Mouse (Mus musculus): ENCODE results near the gene Acap1.

Gene Acap1

DNA sequence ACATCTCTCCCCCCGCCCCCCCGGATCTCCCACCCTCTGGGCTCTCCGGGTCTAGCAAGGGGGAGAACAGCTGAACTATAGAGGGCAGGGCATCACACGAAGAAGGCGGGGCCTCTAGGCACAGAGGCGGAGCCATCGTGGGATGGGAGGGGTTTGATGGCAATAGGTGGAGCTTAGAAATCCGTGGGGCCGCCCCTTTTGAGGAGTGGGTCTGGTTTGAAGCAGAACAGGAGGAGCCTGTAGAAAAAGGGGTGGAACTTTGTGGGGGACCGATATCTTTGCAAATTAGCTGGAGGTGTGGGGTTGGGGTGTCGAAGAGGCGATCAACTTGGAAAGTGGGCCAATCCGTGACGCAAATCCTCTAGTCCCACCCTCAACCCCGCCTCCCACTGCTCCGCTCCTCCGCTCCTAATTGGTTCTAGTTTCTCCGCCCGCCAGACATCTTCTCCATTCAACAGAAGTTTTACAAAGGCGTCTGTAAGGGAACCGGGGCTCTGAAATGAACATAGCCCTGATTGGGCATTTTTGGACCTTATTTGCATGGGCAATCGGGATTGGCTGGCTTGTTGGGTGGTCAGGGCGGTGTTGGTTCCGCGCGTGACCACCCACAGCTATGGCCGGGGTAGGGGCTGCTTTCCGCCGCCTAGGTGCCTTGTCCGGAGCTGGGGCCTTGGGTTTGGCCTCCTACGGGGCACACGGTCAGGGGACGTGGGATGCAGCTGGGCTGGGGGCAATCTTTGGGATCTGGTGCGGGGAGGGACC is 57.2 kb downstream of the Acap1 start, which contains the start of gene Tmem256:
Gene Tmem256, plus strand, starts transcription at position 563 of the 762 bp plus-strand sequence.
- peak; percentile 87 to 89 for DNase-seq (ENCODE audit: low spot score in 2 of 2)

DNA sequence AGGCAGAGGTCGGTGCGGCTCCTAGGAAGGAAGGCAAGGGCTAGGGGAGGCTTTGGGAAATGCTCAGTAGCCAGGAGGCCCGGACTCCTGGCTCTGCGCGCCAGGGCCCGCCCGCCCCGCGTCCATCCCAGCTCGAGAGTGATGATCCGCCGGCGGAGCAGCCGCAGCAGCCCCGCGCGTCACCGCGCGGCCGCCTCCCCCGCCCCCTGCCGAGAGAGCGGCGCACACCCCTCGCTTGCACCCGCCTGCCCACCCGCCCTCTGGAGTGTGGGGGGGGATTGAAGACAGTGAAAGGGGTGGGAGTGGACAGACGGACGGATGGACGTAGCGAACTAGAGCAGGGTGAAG is 57.8 kb downstream of the Acap1 start, which contains the start of gene Nlgn2:
Gene Nlgn2, minus strand, starts transcription at position 181 of the 348 bp plus-strand sequence.
- no peak for DNase-seq (ENCODE audit: low spot score in 2 of 2)

DNA sequence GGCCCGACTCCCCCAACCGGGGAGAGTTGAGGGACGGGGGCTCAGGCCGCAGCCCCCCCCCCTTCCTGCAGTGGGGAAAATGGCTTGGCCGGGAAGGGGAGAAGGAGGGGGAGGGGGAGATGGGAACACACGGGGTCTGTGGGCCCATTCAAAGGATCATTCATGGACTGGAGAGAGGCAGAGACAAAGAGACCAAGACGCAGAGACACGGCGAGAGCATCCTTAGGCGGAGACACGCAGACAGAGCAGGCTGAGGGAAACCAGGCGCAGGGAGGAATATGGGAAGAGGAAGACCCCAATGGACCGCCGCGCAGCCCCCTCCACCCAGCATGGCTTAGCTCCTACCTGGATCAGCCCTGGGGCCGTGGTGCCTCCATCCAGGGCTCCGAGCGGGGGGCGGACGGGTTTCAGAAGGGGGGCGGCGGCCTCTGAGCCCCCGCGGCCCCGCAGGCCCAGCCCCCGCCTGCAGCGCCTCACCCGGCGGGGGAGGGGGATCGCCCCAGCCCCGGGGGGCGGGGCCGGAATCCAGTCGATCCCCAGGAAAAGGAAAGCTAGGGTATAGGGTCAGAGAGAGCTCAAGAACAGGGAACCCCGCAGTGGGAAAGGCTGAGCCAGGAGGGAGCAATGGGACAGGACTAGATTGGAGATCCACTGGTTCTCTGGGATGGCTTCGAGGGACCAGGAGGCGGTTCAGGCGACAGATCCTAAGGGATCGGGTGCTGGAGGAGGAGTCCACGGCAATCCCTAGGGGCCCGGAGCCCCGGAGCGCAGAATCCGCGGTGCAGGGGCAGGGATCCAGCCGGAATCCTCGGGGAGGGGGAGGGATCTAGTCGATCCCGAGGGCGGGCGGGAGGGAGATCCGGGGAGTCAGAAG is 58.4 kb downstream of the Acap1 start:
- DNase-seq (ENCODE audit: low spot score in 2 of 2) = no peak

DNA sequence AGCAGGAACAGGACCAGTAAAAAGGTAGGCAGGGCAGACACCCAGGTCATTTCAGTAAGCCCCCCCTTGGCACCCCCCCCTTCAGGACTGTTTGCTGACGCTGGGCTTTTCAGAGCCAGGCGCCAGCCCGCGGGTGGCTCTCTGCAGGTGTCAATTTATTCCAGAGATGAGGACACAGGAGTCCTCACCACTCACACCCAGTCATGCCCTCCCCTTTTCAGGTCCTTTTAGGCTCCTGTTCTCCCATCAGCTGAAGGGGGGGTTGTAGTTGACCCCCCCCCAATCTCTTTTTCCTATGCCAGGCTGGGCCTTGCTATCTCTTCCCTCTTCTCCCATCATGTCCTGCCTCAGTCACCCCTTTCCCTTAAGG is 59.4 kb downstream of the Acap1 start:
- DNase-seq (ENCODE audit: low spot score in 2 of 2) = no peak

DNA sequence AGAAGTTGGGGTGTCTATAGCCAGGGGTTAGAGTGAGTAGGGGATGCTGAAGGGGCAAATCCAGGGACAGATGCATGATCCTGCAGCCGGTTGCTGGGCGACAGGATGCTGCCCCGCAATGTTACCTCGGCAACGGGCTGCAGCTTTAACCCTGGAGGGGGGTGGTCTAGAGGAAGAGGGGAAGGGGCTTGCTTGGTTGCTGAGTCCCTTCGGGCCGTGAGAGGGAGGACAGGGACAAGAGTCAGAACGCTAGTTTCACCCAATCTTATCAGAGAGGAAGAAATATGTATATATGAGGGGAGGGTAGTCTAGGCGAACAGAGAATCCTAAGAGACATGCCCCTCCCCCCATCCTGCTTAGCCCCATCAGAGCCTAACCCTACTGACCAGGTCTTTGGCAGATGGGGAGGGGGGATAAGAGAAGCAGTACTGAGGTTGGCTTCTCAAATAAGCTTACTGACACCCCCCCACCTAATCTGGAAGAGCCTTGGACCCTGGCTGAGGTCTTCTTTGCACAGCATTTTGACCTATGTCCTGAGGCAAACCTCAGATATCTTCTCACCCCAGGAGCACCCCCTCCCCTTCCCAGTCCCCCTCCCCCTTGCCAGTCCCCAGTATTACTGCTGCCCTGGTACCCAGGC is 59.9 kb downstream of the Acap1 start:
- DNase-seq (ENCODE audit: low spot score in 2 of 2) = no peak

DNA sequence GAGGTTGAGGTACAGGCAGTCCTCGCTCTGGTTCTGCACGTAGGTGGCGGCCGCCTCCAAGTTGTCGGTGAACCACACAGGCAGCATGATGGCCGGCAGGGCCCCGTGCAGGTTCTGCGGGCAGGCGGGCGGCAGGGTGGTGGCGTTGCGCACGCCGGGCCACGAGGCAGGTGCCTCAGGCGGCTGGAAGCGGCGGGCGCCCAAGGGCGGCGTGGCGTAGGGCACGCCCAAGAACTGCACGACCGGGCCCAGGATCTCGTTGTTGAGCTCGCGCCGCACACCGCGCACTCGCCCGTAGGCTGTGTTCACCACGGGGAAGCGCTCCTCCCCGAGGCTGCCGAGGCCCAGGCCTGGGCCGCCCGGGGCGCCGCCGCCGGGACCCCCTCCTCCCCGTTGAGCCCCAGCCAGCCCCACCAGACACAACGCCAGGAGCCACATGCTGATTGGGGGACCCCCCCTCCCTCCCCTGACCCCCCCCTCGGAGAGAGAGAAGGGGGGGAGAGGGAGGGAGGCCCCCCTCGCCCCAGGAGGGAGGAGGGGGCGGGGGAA is 61.3 kb downstream of the Acap1 start:
- peak; percentile 42 to 67 for DNase-seq (ENCODE audit: low spot score in 2 of 2)

DNA sequence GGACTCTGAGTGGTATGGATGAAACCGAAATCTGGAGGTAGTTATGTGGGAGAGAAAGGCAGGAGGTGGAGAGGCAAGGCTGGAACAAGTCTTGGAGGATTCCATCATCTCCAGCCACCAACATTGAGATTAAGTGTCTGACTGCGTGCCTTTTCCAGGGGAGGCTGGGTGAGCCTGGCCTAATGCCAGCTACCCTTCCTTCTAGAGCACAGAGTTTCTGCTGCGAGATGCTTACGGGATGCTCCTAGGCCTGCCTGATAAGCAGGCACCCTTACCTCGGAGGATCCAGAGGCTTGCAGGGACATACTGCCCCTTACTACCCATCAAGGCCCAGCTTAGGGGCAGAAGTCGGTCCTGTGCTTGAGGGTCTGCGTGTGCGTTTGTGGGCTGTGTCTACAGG is 61.8 kb downstream of the Acap1 start:
- DNase-seq (ENCODE audit: low spot score in 2 of 2) = no peak

Measured in thymus, postnatal 10 days (tissue).